8 mouse cellular contexts compared by ENCODE assay signal in the genomic region with DNA sequence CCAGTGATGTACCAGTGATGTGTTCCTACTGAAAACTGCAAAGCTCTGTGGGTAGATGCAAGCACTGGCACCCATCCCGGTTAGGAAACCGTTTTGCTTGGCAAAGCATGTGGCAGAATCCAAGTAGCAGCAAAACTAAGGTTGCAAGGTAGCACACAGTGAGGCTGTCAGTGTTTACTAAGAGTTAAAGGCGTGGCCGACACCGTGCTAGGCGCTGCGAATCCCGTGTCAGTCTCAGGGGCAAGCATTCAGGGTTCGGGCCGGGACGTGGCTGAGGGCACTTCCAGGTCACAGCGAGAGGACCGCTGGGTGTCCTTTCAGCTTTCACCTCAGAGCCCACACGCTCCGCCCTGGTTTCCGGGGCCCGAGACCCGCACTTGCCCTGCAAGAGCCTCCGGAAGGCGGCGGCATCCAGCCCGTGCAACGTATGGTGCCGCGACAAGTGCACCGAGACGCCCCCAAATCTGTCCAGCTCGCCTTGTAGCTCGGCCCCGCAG. TPM values are rescaled to one million over a fixed set of nuclear protein-coding genes. Genes with fewer than 3 reads are reported as not detected.
DNase-seq lines count a peak whose midpoint lies in the region; ATAC-seq and TF ChIP-seq lines count a peak whose summit lies in the region.

No protein-coding gene starts in this region.

- H3K9me3 ChIP-seq in forebrain, embryonic 16.5 days (ENCODE audit: control insufficient read depth, low read length): no peaks in the 10 kb centered on the region

- TF ChIP-seq CTCF in cerebellum, adult 2 months (IDR thresholded peaks at IDR 0.05; ENCODE audit: borderline replicate concordance, insufficient read depth, low read depth, low read length): no peak
- TF ChIP-seq CTCF in testis, adult 2 months (IDR thresholded peaks at IDR 0.05; ENCODE audit: control insufficient read depth, insufficient read depth, insufficient replicate concordance, low read depth, low read length): no peak

- H3K27me3 ChIP-seq in cerebellum, adult 2 months (ENCODE audit: control insufficient read depth, insufficient read depth, low read length): no peaks in the 10 kb centered on the region
- no peaks in the 10 kb centered on the region for H3K27me3 ChIP-seq in testis, adult 2 months (ENCODE audit: control insufficient read depth, insufficient read depth, low read length)
- no peaks in the 10 kb centered on the region for H3K27me3 ChIP-seq in forebrain, embryonic 16.5 days (replicated peaks; ENCODE audit: control insufficient read depth, insufficient read depth, low read length)

- under 1% methylated on average over 30 of the region's 30 CpGs for WGBS in cerebellum, adult 2 months
- under 1% methylated on average over 28 of the region's 30 CpGs for WGBS in forebrain, embryonic 16.5 days

- peak overlapping the region; percentile 87 for H3K4me2 ChIP-seq in forebrain, embryonic 16.5 days (ENCODE audit: low read length)

- peak overlapping the region; percentile 85 for H3K27ac ChIP-seq in cerebellum, adult 2 months (ENCODE audit: insufficient read depth, low read length)
- H3K27ac ChIP-seq in testis, adult 2 months (ENCODE audit: control insufficient read depth, insufficient read depth, low read depth, low read length): peak overlapping the region; percentile 84
- H3K27ac ChIP-seq in forebrain, embryonic 16.5 days (ENCODE audit: low read length): peak overlapping the region; percentile 93

- no peak for DNase-seq in cerebellum, adult 2 months
- DNase-seq in cerebellum, adult 8-10 months: no peak
- no peak for DNase-seq in testis, postnatal 10 days (ENCODE audit: low spot score)
- DNase-seq in layer of hippocampus, postnatal 10 days (ENCODE audit: low spot score in 2 of 2): peak; percentile 69 to 77
- DNase-seq in spleen, postnatal 36 days (ENCODE audit: low spot score in 2 of 2): peak; percentile 81 to 82

- H3K36me3 ChIP-seq in testis, adult 2 months (ENCODE audit: control insufficient read depth, insufficient read depth, low read length): no peaks in the 10 kb centered on the region
- H3K36me3 ChIP-seq in forebrain, embryonic 16.5 days (ENCODE audit: control insufficient read depth, insufficient read depth): no peaks in the 10 kb centered on the region

- H3K9ac ChIP-seq in forebrain, embryonic 16.5 days (replicated peaks; ENCODE audit: low read depth, low read length): peak overlapping the region; percentile 81

- no peak for TF ChIP-seq POLR2A in cerebellum, adult 2 months (IDR thresholded peaks at IDR 0.05; ENCODE audit: borderline replicate concordance, insufficient read depth, low read length)
- no peak for TF ChIP-seq POLR2A in testis, adult 2 months (IDR thresholded peaks at IDR 0.05; ENCODE audit: control insufficient read depth, low read depth, low read length)

- ATAC-seq in forebrain, embryonic 16.5 days: no peak
- ATAC-seq in megakaryocyte progenitor cell, adult 5-6 weeks (replicated peaks; ENCODE audit: poor library complexity): peak; percentile 40

- H3K4me1 ChIP-seq in cerebellum, adult 2 months (ENCODE audit: control insufficient read depth, insufficient read depth, low read length): peaks cover 5% of the 10 kb centered on the region; the same call in 1 of the 2 replicates
- 0 out of 2 replicates have a peak, but pooled peaks cover 2% of the 10 kb centered on the region for H3K4me1 ChIP-seq in testis, adult 2 months (ENCODE audit: control insufficient read depth, insufficient read depth, low read length)
- peaks cover 16% of the 10 kb centered on the region for H3K4me1 ChIP-seq in forebrain, embryonic 16.5 days (replicated peaks; ENCODE audit: control insufficient read depth, insufficient read depth, low read length)

- peak overlapping the region; percentile 90 for H3K4me3 ChIP-seq in cerebellum, adult 2 months (replicated peaks; ENCODE audit: insufficient read depth, low read depth, low read length)
- peak overlapping the region; percentile 91 for H3K4me3 ChIP-seq in testis, adult 2 months (ENCODE audit: control insufficient read depth, low read depth, low read length)
- H3K4me3 ChIP-seq in forebrain, embryonic 16.5 days (replicated peaks; ENCODE audit: low read length): peak overlapping the region; percentile 73

RNA-seq across cellular contexts. Expression of gene Spata5, which starts 0.7 kb away (rescaled TPM):
- polyA plus RNA-seq in cerebellum, adult 2 months (2012; rRNA removed): 8.0 and 9.0 TPM in 2 replicates
- 14.2 and 16.3 TPM in 2 replicates for polyA plus RNA-seq in testis, adult 2 months (2012; rRNA removed)
- polyA plus RNA-seq in forebrain, embryonic 16.5 days (2015; fragmentation: Nextera tagmentation; extraction: Ambion mirVana): 36.5 and 37.6 TPM in 2 replicates
- total RNA-seq in layer of hippocampus, postnatal 10 days (2021): 10 to 100 TPM; 20.0 to 25.6 TPM
- 68.9 and 78.2 TPM in 2 replicates for total RNA-seq in megakaryocyte progenitor cell, adult 5-6 weeks (2015)
- total RNA-seq in megakaryocyte progenitor cell, adult 5-6 weeks (2017): 126 and 148 TPM in 2 replicates

RNA-seq across cellular contexts. Expression of gene Nudt6, which starts 1.0 kb away (rescaled TPM):
- polyA plus RNA-seq in cerebellum, adult 2 months (2012; rRNA removed): 9.3 TPM in 2 replicates
- 4.1 and 5.1 TPM in 2 replicates for polyA plus RNA-seq in testis, adult 2 months (2012; rRNA removed)
- polyA plus RNA-seq in forebrain, embryonic 16.5 days (2015; fragmentation: Nextera tagmentation; extraction: Ambion mirVana): 5.0 and 6.6 TPM in 2 replicates
- 1 to 10 TPM; 5.3 to 8.0 TPM for total RNA-seq in layer of hippocampus, postnatal 10 days (2021)
- 14.4 and 18.0 TPM in 2 replicates for total RNA-seq in megakaryocyte progenitor cell, adult 5-6 weeks (2015)
- total RNA-seq in megakaryocyte progenitor cell, adult 5-6 weeks (2017): 9.1 and 19.9 TPM in 2 replicates

Comparison
In these comparisons a context has a peak if more than half of its experiments do, and no peak if none do; other contexts are left out.
1. DNase-seq: peak in layer of hippocampus, postnatal 10 days (2 of 2) and spleen, postnatal 36 days (2 of 2); none in cerebellum, adult 2 months (0 of 2), cerebellum, adult 8-10 months (single experiment) and testis, postnatal 10 days (single experiment).
2. Peak in every context shown above with its lines, with median percentiles within 50 percentile points of each other: H3K27ac ChIP-seq and H3K4me3 ChIP-seq.